Mouse (Mus musculus) ovary, adult 18-20 months (tissue): ENCODE measurements around the gene Nrk.

Experiments used
- DNase-seq: peaks from one replicate; pipeline ENCODE4 v3.0.0; 2022; ENCODE audit warnings: low spot score, mixed read lengths

Nrk gene

DNA sequence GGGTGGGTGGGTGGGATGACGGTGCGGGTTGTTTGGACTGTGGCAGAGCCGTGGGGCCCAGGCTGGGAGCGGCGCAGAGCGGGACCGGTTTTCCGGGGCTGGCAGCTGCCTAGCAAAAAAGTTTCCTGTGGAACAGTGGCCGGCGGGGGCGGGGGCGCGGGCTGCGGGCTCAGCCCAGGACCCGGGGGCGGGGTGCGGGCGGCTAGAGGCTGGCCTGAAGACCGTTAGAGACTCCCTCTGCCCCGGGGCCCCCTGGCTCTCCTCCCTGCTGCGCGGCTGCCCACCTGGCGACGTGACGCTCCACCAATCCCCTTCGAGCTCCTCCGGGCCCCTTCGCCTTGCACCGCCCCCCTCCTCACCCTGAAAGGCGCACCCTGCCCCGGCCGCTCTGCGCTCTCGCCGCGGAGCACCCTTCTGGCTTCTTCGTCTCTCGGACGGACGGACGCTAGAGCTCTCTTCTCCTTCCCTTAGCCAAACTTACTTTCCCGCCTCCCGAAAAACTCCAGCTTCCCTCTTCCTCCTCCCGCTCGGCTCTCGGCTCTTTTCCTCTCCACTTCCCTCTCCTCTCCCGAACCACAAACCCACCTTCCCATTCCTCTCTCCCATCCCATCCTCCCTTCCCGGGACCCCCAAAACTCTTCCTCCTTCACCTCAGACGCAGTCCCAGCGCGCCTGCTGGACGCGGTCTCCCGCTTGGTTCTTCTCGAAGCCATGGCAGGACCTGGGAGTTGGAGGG is at the start of gene Nrk:
Nrk (plus strand) TSS at position 390 of the 736 bp plus-strand sequence.
- DNase-seq: no peak

DNA sequence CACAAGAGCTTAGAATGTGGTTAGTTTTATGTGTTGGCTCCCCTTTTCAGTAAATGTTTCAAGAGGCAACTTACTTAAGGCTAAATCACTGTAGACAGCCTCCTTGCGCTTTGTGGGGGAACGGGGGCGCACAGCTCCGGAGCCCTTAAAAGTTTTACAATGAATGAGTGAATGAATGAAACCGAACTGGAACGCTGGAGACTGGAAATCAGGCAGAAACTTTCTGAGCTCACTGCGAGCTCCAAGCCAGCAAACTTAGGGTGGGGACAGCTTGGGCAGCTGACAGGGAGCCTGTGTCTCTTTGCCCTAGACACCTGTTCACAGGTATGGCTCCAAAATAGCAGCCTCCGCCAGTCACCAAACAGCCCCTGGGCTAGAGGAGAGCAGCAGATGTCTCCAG is 864 bp upstream of the Nrk start:
- no peak for DNase-seq

DNA sequence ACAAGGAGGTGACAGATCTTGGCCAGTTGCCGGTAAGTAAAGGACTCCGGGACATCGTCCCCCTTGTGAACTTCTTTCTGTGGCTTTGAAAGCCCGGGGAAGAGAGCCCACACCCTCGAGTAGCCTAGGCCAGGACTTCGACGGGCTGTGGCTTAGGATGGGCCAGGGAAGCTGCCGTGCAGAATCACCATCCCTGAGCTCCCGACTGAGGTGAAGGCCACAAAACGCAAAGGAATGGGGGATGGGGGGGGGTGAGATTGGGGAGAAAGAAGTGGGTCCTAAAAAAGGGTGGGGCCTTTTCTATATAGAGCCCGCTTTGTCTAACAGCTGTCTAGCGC is 516 bp downstream of the Nrk start:
- DNase-seq: no peak

DNA sequence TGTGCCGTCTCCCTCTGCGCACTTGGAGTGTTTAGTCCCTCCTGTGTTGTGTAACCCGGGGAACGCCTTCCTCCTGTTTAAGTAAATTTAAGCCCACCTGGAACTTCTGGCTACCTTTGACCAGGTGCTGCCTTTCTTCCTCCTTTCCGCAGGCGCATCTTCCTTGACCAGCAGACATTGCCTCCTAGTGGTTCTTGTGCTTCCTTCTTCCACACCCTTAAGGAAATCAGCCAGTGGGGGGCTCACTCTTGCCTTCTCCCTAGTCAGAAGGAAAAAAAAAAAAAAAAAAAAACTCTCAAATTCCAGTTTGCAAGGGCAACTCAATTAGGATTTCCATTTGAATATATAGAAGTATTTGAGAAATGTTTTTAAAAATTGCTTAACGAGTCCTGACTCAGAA is 4.8 kb downstream of the Nrk start:
- no peak for DNase-seq

DNA sequence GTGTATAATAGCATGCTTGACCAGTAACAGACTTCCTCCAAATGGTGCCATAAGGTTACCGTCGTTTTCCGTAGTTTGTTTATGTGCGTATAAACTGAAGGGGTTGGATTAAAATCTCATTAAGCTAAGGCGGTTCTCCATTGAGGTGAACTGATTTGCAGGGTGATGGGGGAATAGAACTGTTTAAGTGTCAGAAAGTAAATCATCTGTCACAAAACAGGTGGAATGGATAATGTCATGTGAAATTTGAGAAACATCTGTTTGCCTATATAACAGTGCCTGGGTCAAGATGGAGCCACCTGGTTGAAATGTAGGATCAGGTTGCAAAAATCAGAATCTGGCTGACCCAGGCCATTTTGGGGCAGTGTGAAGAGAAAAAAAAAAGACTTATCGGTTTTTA is 29.7 kb downstream of the Nrk start:
- no peak for DNase-seq

DNA sequence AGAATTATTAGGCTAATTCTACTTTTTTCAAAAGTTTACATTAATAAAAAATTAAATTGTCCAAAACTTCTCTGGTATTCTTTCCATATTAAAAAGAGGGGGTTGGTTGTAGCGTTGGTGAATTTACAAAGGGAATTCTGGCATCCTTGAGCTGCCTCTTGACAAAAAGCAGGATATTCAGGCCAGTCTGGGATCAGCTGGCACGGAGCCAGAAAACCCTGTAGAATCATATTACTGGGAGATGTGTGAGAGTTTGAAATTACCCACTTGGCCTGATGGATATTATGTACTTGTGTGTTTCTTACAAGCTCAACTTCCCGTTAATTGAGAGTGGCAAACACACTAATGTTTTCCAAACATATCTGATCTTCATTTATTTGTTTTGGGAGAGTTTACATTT is 46.5 kb downstream of the Nrk start:
- DNase-seq: no peak

DNA sequence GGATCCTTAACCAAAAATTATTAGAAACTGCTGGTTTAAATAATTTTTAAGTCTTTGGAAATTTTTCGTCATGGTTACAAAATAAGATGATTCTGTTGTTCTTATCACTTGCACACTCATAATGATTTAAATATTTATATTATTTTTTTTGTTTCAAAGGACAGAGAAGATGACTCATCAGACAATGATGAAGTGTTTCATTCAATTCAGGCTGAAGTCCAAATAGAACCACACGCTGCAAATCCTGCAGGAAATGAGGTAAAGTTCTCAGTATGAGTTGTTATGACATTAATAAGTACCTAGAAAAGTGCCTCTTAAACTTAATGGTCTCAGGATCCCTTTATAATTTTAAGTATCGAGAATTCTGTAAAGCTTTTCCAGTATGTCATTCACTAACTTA is 64.3 kb downstream of the Nrk start:
- no peak for DNase-seq

DNA sequence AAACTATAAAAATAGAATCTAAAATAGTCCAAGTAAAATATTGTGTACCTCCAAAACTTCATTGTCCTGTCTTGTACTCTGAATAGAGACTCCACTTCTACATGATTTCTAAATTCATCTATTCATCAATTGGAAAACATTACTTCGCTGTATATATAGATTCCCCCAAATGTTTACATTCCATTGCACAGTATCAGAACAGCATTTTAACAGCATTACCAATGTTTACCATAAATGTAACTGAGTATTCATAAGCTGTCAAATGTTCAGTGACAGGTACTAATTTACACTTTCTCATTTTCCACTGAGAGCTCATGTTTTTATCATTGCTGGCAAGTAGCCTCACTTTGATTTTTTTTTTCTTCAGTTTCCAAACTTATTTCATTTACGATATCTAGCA is 65.0 kb downstream of the Nrk start:
- no peak for DNase-seq

DNA sequence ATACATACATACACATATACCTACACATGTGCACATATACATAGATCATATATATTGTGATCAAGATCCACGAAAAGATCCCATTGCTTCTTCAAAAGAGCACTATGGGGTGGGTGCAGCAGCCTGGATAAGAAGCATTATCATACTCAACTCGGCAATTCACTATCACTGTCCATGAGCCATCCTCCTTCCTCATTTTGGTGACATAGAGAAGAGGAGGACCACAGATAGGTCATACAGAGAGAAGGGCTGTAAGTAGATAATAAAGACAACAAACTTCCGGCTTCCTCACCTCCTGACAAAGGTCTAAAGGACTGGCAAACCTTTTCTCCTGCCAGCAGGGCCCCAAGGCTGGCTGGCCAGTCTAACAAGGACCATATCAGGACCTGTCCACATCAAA is 100.3 kb downstream of the Nrk start:
- no peak for DNase-seq

DNA sequence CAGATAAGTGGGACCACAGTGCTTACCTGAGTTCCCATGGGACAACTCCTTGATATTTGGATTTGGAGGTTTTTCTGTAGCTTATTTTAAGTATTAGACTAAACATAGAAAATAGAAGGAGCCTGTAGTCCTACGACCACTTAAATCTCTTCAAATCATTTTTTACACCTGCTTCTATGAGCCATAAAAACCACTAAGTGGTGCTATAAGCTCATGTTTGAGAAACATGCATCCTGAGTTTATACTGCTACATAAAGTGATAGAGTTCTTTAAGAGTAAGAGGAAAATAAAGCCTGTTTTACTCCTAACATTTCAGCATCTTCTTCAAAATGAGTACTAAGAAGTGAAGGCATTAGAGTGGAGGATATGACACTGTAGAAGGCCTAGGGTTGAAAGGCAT is 102.3 kb downstream of the Nrk start:
- DNase-seq: no peak

DNA sequence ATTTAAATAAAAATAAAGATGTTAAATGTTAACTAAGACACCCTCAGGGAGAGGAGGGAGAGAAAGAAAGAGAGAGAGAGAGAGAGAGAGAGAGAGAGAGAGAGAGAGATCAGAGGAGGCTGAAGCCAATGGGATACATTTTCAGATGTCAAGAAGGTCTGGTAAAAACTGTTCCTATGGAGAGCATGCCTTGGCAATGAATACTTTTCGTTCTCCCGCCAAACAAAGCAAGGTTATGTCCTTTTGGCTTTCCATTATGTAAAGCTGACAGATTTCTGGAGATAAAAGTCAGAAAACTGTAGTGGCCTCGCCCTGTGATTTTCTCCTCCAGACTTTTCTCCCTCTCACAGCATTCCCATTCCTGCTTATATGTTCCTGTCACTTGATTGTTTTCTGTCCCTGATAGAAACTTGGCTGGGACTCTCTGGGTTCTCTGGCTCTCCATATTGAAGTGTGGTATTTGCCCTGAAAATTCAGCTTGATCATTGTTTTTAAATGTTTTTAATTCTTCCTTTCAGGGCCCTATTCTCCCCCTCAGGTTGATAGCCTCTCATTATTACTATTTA is 112.4 kb downstream of the Nrk start:
- no peak for DNase-seq

DNA sequence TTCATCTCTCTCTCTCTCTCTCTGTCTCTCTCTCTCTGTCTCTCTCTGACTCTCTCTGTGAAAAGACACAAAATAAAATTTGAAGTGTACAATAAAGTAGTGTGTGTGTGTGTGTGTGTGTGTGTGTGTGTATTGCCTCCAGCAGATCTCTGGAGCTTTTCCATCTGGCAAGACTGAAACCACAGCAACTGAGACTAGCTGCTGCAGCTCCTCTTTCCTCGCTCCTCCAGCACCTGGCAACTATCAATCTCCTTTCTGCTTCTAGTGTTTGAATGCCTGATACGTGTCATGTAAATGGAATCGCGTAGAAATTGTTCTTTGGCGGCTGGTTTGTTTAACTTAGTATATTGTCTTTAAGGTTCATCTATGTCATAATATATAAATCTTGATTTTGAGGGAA is 113.1 kb downstream of the Nrk start:
- no peak for DNase-seq

DNA sequence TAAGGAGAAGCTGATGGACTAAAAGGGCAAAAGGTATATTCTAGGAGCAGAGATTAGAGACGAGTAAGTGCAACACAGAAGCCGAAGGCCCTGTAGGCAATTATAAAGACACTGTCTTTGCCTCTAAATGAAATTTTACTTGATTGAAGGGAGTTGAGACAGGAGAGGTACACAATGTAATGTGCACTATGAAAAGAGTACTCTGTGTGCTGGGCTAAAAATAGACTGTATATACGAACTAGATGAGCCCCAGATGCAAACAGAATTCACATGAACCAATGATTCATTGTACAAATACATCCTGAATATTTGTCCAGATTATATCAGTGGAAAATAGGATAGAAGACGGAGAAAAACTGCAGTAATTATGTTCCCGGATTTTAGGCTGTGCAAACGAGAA is 113.7 kb downstream of the Nrk start:
- DNase-seq: no peak

DNA sequence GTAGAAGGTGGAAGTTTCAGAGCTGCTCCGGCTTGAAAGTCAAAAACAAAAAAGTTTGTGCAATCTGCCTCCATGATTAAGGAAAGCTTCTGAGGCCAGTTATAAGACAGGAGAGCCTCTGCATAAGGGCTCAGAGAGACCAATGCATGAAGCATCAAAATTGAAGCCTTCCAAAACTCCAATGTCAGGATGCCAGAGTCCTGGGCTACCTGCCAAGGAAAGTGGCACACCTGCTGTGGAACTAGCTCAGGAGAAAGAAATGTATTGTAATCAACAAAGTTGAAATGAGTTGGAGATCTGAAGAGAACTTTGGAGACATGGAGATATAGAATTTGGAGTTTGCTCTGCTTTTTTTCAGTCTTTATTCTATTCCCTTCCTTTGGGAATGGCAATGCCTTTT is 123.4 kb downstream of the Nrk start:
- no peak for DNase-seq

DNA sequence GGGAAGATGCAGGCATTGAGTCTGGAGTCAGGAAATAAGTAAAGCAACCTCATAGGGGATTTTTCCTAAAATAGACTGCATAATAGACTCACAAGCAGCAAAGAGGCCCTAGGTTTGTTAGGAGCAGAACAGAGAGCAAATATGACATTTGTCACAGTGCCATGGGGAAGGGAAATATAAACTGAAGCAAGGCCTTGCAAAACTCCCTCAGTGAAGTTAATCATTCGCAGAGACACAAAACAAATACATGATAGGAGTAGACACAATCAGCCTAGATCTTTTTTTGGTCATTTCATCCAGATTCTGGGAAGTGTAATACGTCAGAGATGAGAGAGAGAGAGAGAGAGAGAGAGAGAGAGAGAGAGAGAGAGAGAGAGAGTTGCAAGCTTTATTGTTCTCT is 125.1 kb downstream of the Nrk start:
- DNase-seq: no peak

DNA sequence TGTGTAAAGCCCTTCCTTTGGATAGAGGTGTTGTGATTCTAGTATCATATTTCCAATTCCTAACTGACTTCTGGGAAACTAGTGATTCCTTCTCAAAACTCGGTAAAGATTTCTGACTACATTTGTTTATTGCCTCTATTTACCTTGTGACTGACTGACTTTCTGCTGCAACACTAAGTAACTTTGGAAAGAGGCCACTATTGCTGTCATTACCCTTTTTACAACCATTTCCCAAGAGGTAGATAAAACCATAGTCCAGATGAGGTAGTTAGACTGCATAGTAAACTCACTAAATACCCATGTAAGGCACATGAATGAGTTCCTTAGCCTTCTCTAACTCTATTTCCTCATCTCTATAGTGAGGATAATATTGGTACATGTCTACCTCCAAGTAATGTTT is 126.9 kb downstream of the Nrk start:
- no peak for DNase-seq

DNA sequence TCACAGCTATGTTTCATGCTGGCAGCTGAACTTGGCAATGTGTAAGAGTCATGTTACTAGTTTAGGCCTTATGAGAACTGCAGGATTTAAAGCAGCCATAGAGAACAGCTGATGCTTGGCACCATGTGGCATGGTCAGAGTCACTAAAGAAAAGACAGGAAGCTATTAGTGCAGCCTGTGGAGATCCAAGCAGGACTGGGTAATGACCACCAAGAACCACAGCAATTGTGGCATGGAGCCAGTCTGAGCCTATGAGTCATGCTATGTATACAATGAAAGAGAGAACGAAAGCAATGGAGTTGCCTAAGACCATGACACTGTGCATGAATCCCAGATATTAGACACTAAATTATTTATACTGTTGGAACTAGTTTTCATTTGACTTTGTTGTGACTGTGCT is 137.7 kb downstream of the Nrk start:
- no peak for DNase-seq

DNA sequence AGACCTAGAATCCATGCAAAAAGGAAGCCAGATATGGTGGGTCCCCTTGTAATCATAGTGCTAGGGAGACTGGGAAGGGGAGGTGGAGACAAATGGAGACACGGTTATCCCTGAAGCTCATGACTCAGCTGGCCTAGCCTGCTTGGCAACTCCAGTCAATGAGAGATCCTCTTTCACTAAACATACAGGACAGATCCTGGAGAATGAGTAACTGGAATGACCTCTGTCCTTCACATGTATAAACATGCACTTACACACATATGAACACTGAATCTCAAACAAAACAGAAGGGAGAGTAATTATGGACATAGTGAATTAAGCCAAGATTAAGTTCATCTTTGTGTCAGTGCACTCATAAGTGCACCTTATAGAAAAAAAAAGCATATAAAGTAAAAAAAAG is 138.9 kb downstream of the Nrk start:
- DNase-seq: no peak
